Mouse (Mus musculus): ENCODE measurements at regions not wholly inside any gene's neighbourhood (a gene's known extent, or its start where the extent isn't known, plus 50 kb on each side); places are given as distances from the start of the nearest gene placed in this dataset.

GRCm38 (mm10) chr3:144025451-144026125 lies 179.4 kb downstream of the Lmo4 start:
- no peak for ATAC-seq (ENCODE audit: insufficient number of reproducible peaks, insufficient read depth, low FRiP score, low read depth)
- Histone ChIP-seq H3K9ac (replicated peaks; ENCODE audit: low read depth, low read length) (no peak overlapping the region), H3K36me3 (ENCODE audit: control insufficient read depth, insufficient read depth, low read length) (no peaks in the 10 kb centered on the region), H3K27me3 (ENCODE audit: control insufficient read depth, insufficient read depth, low read length) (no peaks in the 10 kb centered on the region), H3K4me1 (ENCODE audit: control insufficient read depth, insufficient read depth, low read length) (no peaks in the 10 kb centered on the region), H3K4me2 (replicated peaks; ENCODE audit: low read depth, low read length) (no peak overlapping the region), H3K9me3 (ENCODE audit: control insufficient read depth, low read depth, low read length) (no peaks in the 10 kb centered on the region), H3K27ac (ENCODE audit: low read length) (no peak overlapping the region), H3K4me3 (ENCODE audit: low read depth, low read length) (no peak overlapping the region)
- WGBS: 55% methylated on average over 14 of the region's 14 CpGs

GRCm38 (mm10) chr3:144024216-144024615 lies 180.8 kb downstream of the Lmo4 start:
- Histone ChIP-seq H3K27me3 (ENCODE audit: control insufficient read depth, insufficient read depth, low read length) (no peaks in the 10 kb centered on the region), H3K36me3 (ENCODE audit: control insufficient read depth, insufficient read depth, low read length) (no peaks in the 10 kb centered on the region), H3K4me1 (ENCODE audit: control insufficient read depth, insufficient read depth, low read length) (no peaks in the 10 kb centered on the region), H3K4me2 (replicated peaks; ENCODE audit: low read depth, low read length) (no peak overlapping the region), H3K9ac (replicated peaks; ENCODE audit: low read depth, low read length) (no peak overlapping the region), H3K9me3 (ENCODE audit: control insufficient read depth, low read depth, low read length) (no peaks in the 10 kb centered on the region), H3K27ac (ENCODE audit: low read length) (no peak overlapping the region), H3K4me3 (ENCODE audit: low read depth, low read length) (no peak overlapping the region)
- no peak for ATAC-seq (ENCODE audit: insufficient number of reproducible peaks, insufficient read depth, low FRiP score, low read depth)
- WGBS: 71% methylated on average over 5 of the region's 5 CpGs

- Histone ChIP-seq H3K4me1 (ENCODE audit: control insufficient read depth, insufficient read depth, low read length) (no peaks in the 10 kb centered on the region), H3K27ac (ENCODE audit: low read length) (no peak overlapping the region), H3K9me3 (ENCODE audit: control insufficient read depth, low read depth, low read length) (no peaks in the 10 kb centered on the region), H3K4me2 (replicated peaks; ENCODE audit: low read depth, low read length) (no peak overlapping the region), H3K27me3 (ENCODE audit: control insufficient read depth, insufficient read depth, low read length) (no peaks in the 10 kb centered on the region), H3K4me3 (ENCODE audit: low read depth, low read length) (no peak overlapping the region), H3K36me3 (ENCODE audit: control insufficient read depth, insufficient read depth, low read length) (no peaks in the 10 kb centered on the region), H3K9ac (replicated peaks; ENCODE audit: low read depth, low read length) (no peak overlapping the region)
- ATAC-seq (ENCODE audit: insufficient number of reproducible peaks, insufficient read depth, low FRiP score, low read depth): no peak
- WGBS: 80% methylated on average over 3 of the region's 3 CpGs
Measured at GRCm38 (mm10) chr3:144023058-144023457, 182.0 kb downstream of the Lmo4 start.

- no peaks in the 10 kb centered on the region for H3K27me3 ChIP-seq (ENCODE audit: control insufficient read depth, insufficient read depth, low read length)
- no peak overlapping the region for H3K9ac ChIP-seq (replicated peaks; ENCODE audit: low read depth, low read length)
- H3K9me3 ChIP-seq (ENCODE audit: control insufficient read depth, low read depth, low read length): no peaks in the 10 kb centered on the region
- no peak overlapping the region for H3K4me3 ChIP-seq (ENCODE audit: low read depth, low read length)
- no peaks in the 10 kb centered on the region for H3K4me1 ChIP-seq (ENCODE audit: control insufficient read depth, insufficient read depth, low read length)
- H3K27ac ChIP-seq (ENCODE audit: low read length): no peak overlapping the region
- WGBS: 90% methylated on average over 5 of the region's 5 CpGs
- no peak for ATAC-seq (ENCODE audit: insufficient number of reproducible peaks, insufficient read depth, low FRiP score, low read depth)
- H3K4me2 ChIP-seq (replicated peaks; ENCODE audit: low read depth, low read length): no peak overlapping the region
- H3K36me3 ChIP-seq (ENCODE audit: control insufficient read depth, insufficient read depth, low read length): no peaks in the 10 kb centered on the region
Measured at GRCm38 (mm10) chr3:144021969-144022368, 183.1 kb downstream of the Lmo4 start.

GRCm38 (mm10) chr3:144020189-144020940 lies 184.7 kb downstream of the Lmo4 start:
- Histone ChIP-seq H3K9me3 (ENCODE audit: control insufficient read depth, low read depth, low read length) (no peaks in the 10 kb centered on the region), H3K27me3 (ENCODE audit: control insufficient read depth, insufficient read depth, low read length) (no peaks in the 10 kb centered on the region), H3K36me3 (ENCODE audit: control insufficient read depth, insufficient read depth, low read length) (no peaks in the 10 kb centered on the region), H3K4me1 (ENCODE audit: control insufficient read depth, insufficient read depth, low read length) (no peaks in the 10 kb centered on the region), H3K9ac (replicated peaks; ENCODE audit: low read depth, low read length) (no peak overlapping the region), H3K4me2 (replicated peaks; ENCODE audit: low read depth, low read length) (no peak overlapping the region), H3K27ac (ENCODE audit: low read length) (no peak overlapping the region), H3K4me3 (ENCODE audit: low read depth, low read length) (no peak overlapping the region)
- WGBS: 56% methylated on average over 8 of the region's 8 CpGs
- no peak for ATAC-seq (ENCODE audit: insufficient number of reproducible peaks, insufficient read depth, low FRiP score, low read depth)

GRCm38 (mm10) chr3:144019293-144019692 lies 185.7 kb downstream of the Lmo4 start:
- no peaks in the 10 kb centered on the region for H3K36me3 ChIP-seq (ENCODE audit: control insufficient read depth, insufficient read depth, low read length)
- H3K9ac ChIP-seq (replicated peaks; ENCODE audit: low read depth, low read length): no peak overlapping the region
- WGBS: 88% methylated on average over 2 of the region's 2 CpGs
- H3K27me3 ChIP-seq (ENCODE audit: control insufficient read depth, insufficient read depth, low read length): no peaks in the 10 kb centered on the region
- H3K4me2 ChIP-seq (replicated peaks; ENCODE audit: low read depth, low read length): no peak overlapping the region
- H3K9me3 ChIP-seq (ENCODE audit: control insufficient read depth, low read depth, low read length): no peaks in the 10 kb centered on the region
- H3K27ac ChIP-seq (ENCODE audit: low read length): no peak overlapping the region
- no peaks in the 10 kb centered on the region for H3K4me1 ChIP-seq (ENCODE audit: control insufficient read depth, insufficient read depth, low read length)
- no peak overlapping the region for H3K4me3 ChIP-seq (ENCODE audit: low read depth, low read length)
- no peak for ATAC-seq (ENCODE audit: insufficient number of reproducible peaks, insufficient read depth, low FRiP score, low read depth)

GRCm38 (mm10) chr3:144018559-144018958 lies 186.5 kb downstream of the Lmo4 start:
- 31% methylated on average over 4 of the region's 4 CpGs for WGBS
- no peaks in the 10 kb centered on the region for H3K27me3 ChIP-seq (ENCODE audit: control insufficient read depth, insufficient read depth, low read length)
- H3K4me2 ChIP-seq (replicated peaks; ENCODE audit: low read depth, low read length): no peak overlapping the region
- H3K9me3 ChIP-seq (ENCODE audit: control insufficient read depth, low read depth, low read length): no peaks in the 10 kb centered on the region
- H3K4me3 ChIP-seq (ENCODE audit: low read depth, low read length): no peak overlapping the region
- no peak for ATAC-seq (ENCODE audit: insufficient number of reproducible peaks, insufficient read depth, low FRiP score, low read depth)
- no peaks in the 10 kb centered on the region for H3K36me3 ChIP-seq (ENCODE audit: control insufficient read depth, insufficient read depth, low read length)
- H3K27ac ChIP-seq (ENCODE audit: low read length): no peak overlapping the region
- no peaks in the 10 kb centered on the region for H3K4me1 ChIP-seq (ENCODE audit: control insufficient read depth, insufficient read depth, low read length)
- no peak overlapping the region for H3K9ac ChIP-seq (replicated peaks; ENCODE audit: low read depth, low read length)

GRCm38 (mm10) chr3:144015236-144015635 lies 189.8 kb downstream of the Lmo4 start:
- Histone ChIP-seq H3K9me3 (ENCODE audit: control insufficient read depth, low read depth, low read length) (no peaks in the 10 kb centered on the region), H3K27me3 (ENCODE audit: control insufficient read depth, insufficient read depth, low read length) (no peaks in the 10 kb centered on the region), H3K4me1 (ENCODE audit: control insufficient read depth, insufficient read depth, low read length) (peaks cover 11% of the 10 kb centered on the region), H3K36me3 (ENCODE audit: control insufficient read depth, insufficient read depth, low read length) (no peaks in the 10 kb centered on the region), H3K4me2 (replicated peaks; ENCODE audit: low read depth, low read length) (no peak overlapping the region), H3K9ac (replicated peaks; ENCODE audit: low read depth, low read length) (no peak overlapping the region), H3K4me3 (ENCODE audit: low read depth, low read length) (no peak overlapping the region), H3K27ac (ENCODE audit: low read length) (no peak overlapping the region)
- ATAC-seq (ENCODE audit: insufficient number of reproducible peaks, insufficient read depth, low FRiP score, low read depth): no peak
- 75% methylated on average over 3 of the region's 3 CpGs for WGBS

Measured in stomach, embryonic 14.5 days (tissue).